Mouse (Mus musculus) bone marrow, adult 2 months (tissue): ENCODE measurements around the gene Ccr3.

Experiments used
- CTCF ChIP-seq: fragments of 200-500 bp; IDR thresholded peaks from 2 replicates; pipeline ENCODE4 v1.5.1; 2011; ENCODE audit warnings: low read length, control low read depth; ENCODE audit not compliant: control insufficient read depth, insufficient read depth
- POLR2A ChIP-seq: fragments of 200-500 bp; IDR thresholded peaks from 2 replicates; pipeline ENCODE4 v1.6.1; 2011; ENCODE audit warnings: low read depth, mild to moderate bottlenecking, control low read depth, low read length, borderline replicate concordance; ENCODE audit not compliant: control insufficient read depth

GRCm38 (mm10) chr9:124037707-124038106, 15.9 kb downstream of the Ccr3 start:
- TF ChIP-seq CTCF (no peak), POLR2A (no peak)
